Mouse (Mus musculus) heart, adult 8-10 months (tissue): ENCODE measurements around the gene Maml2. TPM values are rescaled to one million over a fixed set of nuclear protein-coding genes. Genes with fewer than 3 reads are reported as not detected.
A peak's percentile ranks its signal among the peaks of the same experiment; 100 is the strongest.

Source experiments
- DNase-seq: peaks from one replicate; pipeline ENCODE4 v3.0.0; 2022; ENCODE audit warnings: low spot score
- total RNA-seq, 4 experiments: library from RNA; stranded (reverse); gene quantifications; 2 replicates each; pipeline ENCODE4 v1.2.4; 2022

Gene Maml2
- total RNA-seq, 4 experiments from 2014 or later: 5.0 to 6.1 (median 5.2) TPM

- peak; percentile 55 for DNase-seq
Observed at GRCm38 (mm10) chr9:13563475-13564414, 266.0 kb downstream of the Maml2 start.

- no peak for DNase-seq
Observed at GRCm38 (mm10) chr9:13565343-13566019, 267.7 kb downstream of the Maml2 start.

- DNase-seq: no peak
Observed at GRCm38 (mm10) chr9:13566154-13566885, 268.6 kb downstream of the Maml2 start.

GRCm38 (mm10) chr9:13569023-13569422 is 271.3 kb downstream of the Maml2 start:
- no peak for DNase-seq

- DNase-seq: no peak
Observed at GRCm38 (mm10) chr9:13572847-13573246, 275.1 kb downstream of the Maml2 start.

GRCm38 (mm10) chr9:13574059-13574458 is 276.3 kb downstream of the Maml2 start:
- DNase-seq: peak; percentile 79

- DNase-seq: peak; percentile 53
Observed at GRCm38 (mm10) chr9:13574913-13575312, 277.2 kb downstream of the Maml2 start.

GRCm38 (mm10) chr9:13577150-13577549 is 279.4 kb downstream of the Maml2 start:
- DNase-seq: no peak

- DNase-seq: no peak
Observed at GRCm38 (mm10) chr9:13581184-13581583, 283.4 kb downstream of the Maml2 start.

- no peak for DNase-seq
Observed at GRCm38 (mm10) chr9:13583952-13584351, 286.2 kb downstream of the Maml2 start.

- DNase-seq: no peak
Observed at GRCm38 (mm10) chr9:13584435-13584834, 286.7 kb downstream of the Maml2 start.

- peak; percentile 57 for DNase-seq
Observed at GRCm38 (mm10) chr9:13587085-13587933, 289.6 kb downstream of the Maml2 start.

- DNase-seq: no peak
Observed at GRCm38 (mm10) chr9:13588786-13589185, 291.0 kb downstream of the Maml2 start.

- no peak for DNase-seq
Observed at GRCm38 (mm10) chr9:13592701-13593100, 294.9 kb downstream of the Maml2 start.

GRCm38 (mm10) chr9:13597736-13598135 is 300.0 kb downstream of the Maml2 start:
- no peak for DNase-seq

- DNase-seq: no peak
Observed at GRCm38 (mm10) chr9:13598596-13599333, 301.0 kb downstream of the Maml2 start.

- no peak for DNase-seq
Observed at GRCm38 (mm10) chr9:13599334-13599614, 301.5 kb downstream of the Maml2 start.

GRCm38 (mm10) chr9:13599800-13600199 is 302.0 kb downstream of the Maml2 start:
- no peak for DNase-seq

- no peak for DNase-seq
Observed at GRCm38 (mm10) chr9:13601729-13602128, 304.0 kb downstream of the Maml2 start.

- DNase-seq: no peak
Observed at GRCm38 (mm10) chr9:13603533-13604143, 305.9 kb downstream of the Maml2 start.
